Mouse (Mus musculus): ENCODE results near the gene Scap. TPM values are rescaled to one million over a fixed set of nuclear protein-coding genes. Genes with fewer than 3 reads are reported as not detected.

Scap gene
- polyA plus RNA-seq, 1 experiment from 2014 or later, result 38.7 TPM

DNA sequence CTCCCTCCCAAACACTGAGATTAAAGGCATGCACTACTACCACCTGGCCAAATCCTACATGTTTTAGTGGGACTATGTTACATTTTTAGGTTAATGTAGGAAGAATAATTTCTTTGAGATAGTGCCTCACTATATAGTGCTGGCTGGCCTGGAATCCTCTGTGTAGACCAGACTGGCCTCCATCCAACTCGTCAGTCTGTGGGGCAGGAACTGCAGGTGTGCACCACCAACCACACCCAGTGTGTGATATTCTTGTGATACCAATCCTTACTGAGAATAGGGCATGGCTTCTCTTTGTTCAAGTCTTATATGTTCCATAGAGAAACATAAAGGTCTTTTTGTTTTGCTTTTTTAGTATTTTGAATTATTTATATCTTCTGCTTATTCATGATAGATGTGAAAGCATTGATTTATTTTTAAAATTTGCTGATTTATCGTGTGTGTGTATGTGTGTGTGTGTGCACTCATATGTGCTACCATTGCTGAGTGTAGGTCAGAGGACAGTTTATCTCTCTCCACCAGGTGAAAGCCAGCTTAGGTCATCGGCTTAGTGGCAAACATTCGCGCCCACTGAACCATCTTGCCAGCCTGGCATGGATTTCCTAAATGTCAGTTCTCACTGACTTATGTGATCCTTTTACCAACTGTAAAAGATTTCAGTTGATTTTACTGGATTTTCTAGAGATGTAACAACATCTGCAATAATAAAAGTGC lies 7.1 kb downstream of the Scap start:
- H3K27ac ChIP-seq (replicated peaks), result no peak overlapping the region
- peaks cover 7% of the 10 kb centered on the region for H3K4me1 ChIP-seq
- no peak overlapping the region for H3K4me3 ChIP-seq
- H3K27me3 ChIP-seq (ENCODE audit: low read depth, poor library complexity, severe bottlenecking), result no peaks in the 10 kb centered on the region
- no peaks in the 10 kb centered on the region for H3K9me3 ChIP-seq (replicated peaks)
- H3K36me3 ChIP-seq, result no peaks in the 10 kb centered on the region
- no peak for DNase-seq (ENCODE audit: low spot score)
- 88% methylated on average over 5 of the region's 5 CpGs for WGBS

DNA sequence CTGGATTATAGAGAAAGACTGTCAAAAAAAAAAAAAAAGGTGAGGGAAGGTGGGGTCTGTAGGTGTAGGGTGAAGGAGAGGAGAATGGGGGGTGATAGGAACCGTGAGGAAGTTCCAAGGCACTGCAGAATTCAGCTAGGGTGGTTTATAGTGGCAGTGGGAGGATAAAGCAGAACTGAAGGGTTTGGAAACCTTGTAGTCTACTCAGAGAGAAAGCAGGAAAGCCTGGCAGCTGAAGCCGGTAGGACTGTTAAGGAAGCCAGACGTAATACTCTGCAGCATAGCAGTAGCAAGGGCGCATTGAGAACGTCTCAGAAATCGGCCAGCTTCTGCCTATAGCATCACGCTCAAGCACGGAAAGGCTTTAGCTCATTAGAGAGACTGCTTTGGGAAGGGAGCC lies 8.9 kb downstream of the Scap start:
- Histone ChIP-seq H3K9me3 (replicated peaks) (no peaks in the 10 kb centered on the region), H3K27me3 (ENCODE audit: low read depth, poor library complexity, severe bottlenecking) (no peaks in the 10 kb centered on the region), H3K4me3 (no peak overlapping the region), H3K36me3 (no peaks in the 10 kb centered on the region), H3K27ac (replicated peaks) (no peak overlapping the region), H3K4me1 (peaks cover 7% of the 10 kb centered on the region)
- 80% methylated on average over 8 of the region's 8 CpGs for WGBS
- no peak for DNase-seq (ENCODE audit: low spot score)

DNA sequence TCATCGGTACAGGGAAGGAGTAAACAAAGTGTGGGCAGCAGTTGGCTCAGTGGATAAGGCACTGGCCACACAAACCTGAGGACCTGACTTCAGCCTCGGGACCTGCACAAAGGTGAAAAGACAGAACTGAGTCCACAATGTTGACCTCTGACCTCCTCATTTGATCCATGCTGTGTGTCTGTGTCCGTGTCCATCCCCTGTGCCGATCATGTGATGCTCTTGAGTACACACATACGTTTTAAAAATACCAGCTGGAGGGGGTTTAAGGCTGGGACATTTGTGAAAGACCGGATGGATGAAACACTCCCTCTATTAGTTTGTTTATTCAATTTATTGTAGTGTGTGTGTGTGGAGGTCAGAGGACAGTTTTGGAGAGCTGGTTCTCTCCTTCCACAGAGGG lies 10.7 kb downstream of the Scap start:
- peaks cover 4% of the 10 kb centered on the region; the same call in 1 of the 2 replicates for H3K4me1 ChIP-seq
- 62% methylated on average over 6 of the region's 6 CpGs for WGBS
- no peaks in the 10 kb centered on the region for H3K36me3 ChIP-seq
- no peaks in the 10 kb centered on the region for H3K27me3 ChIP-seq (ENCODE audit: low read depth, poor library complexity, severe bottlenecking)
- H3K9me3 ChIP-seq (replicated peaks), result no peaks in the 10 kb centered on the region
- DNase-seq (ENCODE audit: low spot score), result no peak
- H3K4me3 ChIP-seq, result no peak overlapping the region
- no peak overlapping the region for H3K27ac ChIP-seq (replicated peaks)

DNA sequence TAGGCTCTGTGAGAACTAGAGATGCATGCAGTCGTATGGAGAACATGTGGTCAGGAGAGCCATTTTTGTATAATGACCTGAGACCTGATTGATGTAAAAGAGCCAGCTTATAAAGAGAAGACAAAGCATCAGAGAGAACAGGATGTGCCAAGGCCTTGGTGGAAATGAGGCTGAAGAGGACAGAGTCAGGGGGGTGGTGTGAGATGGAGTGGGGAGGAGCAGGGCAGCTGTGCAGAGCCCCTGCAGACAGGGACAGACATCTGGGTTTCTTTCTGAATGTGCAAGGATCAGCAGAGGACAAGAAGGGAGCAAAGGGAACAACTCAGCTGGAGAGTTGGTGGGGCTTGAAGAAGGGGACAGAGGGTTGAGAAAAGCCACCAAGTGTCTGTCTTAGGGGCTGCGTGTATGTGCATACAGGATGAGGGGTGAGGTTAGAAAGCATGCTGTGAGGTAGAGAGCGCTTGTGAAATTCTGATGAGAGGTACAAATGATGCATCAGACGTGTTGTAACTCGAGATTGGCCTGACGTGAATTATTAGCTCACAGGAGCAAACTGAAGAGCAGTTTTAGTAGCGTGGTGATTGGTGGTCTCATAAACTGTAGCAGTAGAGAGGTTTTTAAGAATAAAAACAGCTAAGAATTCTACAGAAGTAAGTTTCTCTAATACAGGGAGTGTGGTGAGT lies 12.1 kb downstream of the Scap start:
- 86% methylated on average over 7 of the region's 7 CpGs for WGBS
- no peak for DNase-seq (ENCODE audit: low spot score)

DNA sequence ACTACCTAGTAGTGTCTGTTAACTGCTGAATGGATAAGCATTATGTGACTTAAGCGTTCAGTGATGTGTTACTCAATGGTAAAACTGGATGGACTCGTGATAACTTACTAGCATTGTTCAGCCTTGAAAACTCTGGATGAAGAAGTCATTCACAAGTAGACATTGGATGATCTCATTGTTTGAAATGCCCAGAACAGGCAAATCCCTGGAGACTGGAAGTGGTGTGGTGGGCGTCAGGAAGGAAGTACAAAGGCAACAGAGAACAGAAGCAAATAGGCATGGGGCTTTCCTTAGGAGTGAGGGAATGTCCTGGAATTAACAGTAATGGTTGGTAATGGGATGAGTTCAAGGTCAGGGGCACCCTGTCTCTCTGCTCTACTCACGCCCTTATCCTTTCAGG lies 15.8 kb downstream of the Scap start:
- H3K4me1 ChIP-seq, result no peaks in the 10 kb centered on the region
- 80% methylated on average over 4 of the region's 4 CpGs for WGBS
- no peak overlapping the region for H3K4me3 ChIP-seq
- DNase-seq (ENCODE audit: low spot score), result no peak
- H3K27ac ChIP-seq (replicated peaks), result no peak overlapping the region
- H3K36me3 ChIP-seq, result no peaks in the 10 kb centered on the region
- no peaks in the 10 kb centered on the region for H3K9me3 ChIP-seq (replicated peaks)
- no peaks in the 10 kb centered on the region for H3K27me3 ChIP-seq (ENCODE audit: low read depth, poor library complexity, severe bottlenecking)

More for the DNA sequence above, 12.1 kb downstream of the Scap start:
- Histone ChIP-seq H3K9me3 (replicated peaks) (no peaks in the 10 kb centered on the region), H3K4me1 (peaks cover 4% of the 10 kb centered on the region; the same call in 1 of the 2 replicates), H3K36me3 (no peaks in the 10 kb centered on the region), H3K27ac (replicated peaks) (no peak overlapping the region), H3K27me3 (ENCODE audit: low read depth, poor library complexity, severe bottlenecking) (no peaks in the 10 kb centered on the region), H3K4me3 (no peak overlapping the region)

DNA sequence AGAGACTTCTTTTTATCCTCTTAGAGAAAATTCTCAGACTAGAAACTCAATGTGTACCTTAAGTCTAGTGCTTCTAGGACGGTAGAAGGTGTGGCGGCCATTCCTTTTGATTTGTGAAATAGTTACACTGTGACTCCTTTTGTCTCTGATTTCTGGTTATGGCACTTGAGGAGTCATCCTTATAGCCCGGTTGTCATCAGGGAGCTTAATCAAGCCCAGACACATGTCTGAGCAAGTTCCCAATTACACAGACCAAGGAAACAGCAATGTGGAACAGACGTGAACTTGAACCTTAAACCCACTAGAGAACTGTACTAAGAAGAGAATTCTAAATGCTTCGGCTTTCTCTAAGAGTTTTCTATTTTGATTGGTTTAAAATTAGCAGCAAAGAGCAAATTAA lies 17.1 kb downstream of the Scap start:
- no peak overlapping the region for H3K4me3 ChIP-seq
- no peaks in the 10 kb centered on the region for H3K9me3 ChIP-seq (replicated peaks)
- DNase-seq (ENCODE audit: low spot score), result no peak
- 89% methylated on average over 5 of the region's 5 CpGs for WGBS
- H3K27ac ChIP-seq (replicated peaks), result no peak overlapping the region
- no peaks in the 10 kb centered on the region for H3K4me1 ChIP-seq
- H3K27me3 ChIP-seq (ENCODE audit: low read depth, poor library complexity, severe bottlenecking), result no peaks in the 10 kb centered on the region
- peaks cover 4% of the 10 kb centered on the region for H3K36me3 ChIP-seq

DNA sequence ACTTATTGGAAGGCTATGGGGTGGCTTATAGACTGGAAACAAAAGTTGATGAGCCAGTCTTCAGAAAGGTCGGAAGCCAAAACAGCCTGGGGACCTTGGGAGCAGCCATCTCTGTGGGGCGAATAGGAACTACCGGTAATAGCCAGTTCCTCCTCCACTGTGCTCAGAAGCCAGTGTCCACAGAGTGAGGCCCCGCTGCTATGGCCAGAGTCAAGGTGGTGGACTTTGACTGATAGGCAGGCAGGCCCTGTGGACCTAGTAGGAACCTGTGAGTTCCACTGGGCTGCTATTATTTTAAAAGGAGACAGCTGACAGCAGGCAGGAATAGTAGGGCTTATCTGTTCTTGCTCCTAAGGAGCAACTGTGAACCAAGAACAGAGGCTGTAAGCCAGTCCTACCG lies 17.5 kb downstream of the Scap start:
- Histone ChIP-seq H3K27ac (replicated peaks) (no peak overlapping the region), H3K27me3 (ENCODE audit: low read depth, poor library complexity, severe bottlenecking) (no peaks in the 10 kb centered on the region), H3K36me3 (peaks cover 4% of the 10 kb centered on the region), H3K9me3 (replicated peaks) (no peaks in the 10 kb centered on the region), H3K4me1 (no peaks in the 10 kb centered on the region), H3K4me3 (no peak overlapping the region)
- no peak for DNase-seq (ENCODE audit: low spot score)
- 93% methylated on average over 5 of the region's 5 CpGs for WGBS

DNA sequence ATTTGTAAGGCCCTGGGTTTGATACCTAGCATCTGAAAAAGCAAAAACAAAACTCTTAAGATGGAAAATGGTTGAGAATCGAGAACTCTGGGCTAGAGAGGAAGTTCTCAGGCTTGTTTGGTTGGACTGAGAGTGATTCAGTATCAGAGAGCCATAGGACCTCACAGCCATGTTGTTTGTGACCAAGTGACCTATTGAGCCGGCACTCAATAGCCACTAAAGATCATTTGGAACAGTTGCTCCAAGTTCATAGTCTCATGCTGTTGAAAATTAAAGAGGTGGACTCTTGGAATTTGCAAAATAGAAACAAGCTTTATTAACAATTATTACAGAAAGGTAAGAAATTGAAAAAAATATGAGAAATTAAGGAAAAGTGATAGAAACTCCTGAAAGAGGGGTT lies 18.3 kb downstream of the Scap start:
- Histone ChIP-seq H3K4me1 (no peaks in the 10 kb centered on the region), H3K27ac (replicated peaks) (no peak overlapping the region), H3K36me3 (peaks cover 8% of the 10 kb centered on the region), H3K27me3 (ENCODE audit: low read depth, poor library complexity, severe bottlenecking) (no peaks in the 10 kb centered on the region), H3K4me3 (no peak overlapping the region), H3K9me3 (replicated peaks) (no peaks in the 10 kb centered on the region)
- 96% methylated on average over 2 of the region's 2 CpGs for WGBS
- DNase-seq (ENCODE audit: low spot score), result no peak

DNA sequence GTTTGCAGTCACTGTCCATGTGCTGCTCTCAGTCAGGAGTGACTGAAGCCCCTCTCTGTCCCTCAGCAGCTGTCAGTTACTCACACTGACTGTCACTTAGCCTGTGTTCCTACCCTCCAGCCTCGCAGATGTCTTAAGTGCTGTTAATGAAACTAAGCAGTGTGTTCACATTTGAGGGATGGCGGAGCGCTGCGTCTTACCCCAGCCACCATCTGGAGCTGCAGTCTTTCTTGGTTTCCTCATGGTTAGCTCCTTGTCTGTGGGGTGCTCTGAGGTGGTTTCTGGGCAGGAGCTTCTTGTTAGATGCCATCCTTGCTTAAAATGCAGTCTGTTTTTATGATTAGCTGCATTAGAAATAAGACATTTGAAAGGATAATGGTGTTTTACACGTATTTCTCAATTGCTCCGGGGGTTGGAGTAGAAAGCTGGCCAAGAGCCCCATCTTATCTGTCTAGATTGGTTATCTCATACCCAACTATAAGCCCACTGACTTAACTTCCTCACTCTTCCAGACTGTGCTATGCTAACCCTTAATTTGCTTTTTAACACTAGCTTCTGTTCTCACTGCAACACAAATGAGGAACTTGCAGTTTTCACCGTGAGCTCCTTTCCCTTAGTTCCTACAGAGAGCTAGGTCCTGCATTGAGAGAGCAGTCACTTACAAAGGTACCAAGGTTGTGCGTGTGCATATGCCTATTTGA lies 19.0 kb downstream of the Scap start:
- H3K36me3 ChIP-seq, result peaks cover 9% of the 10 kb centered on the region
- H3K9me3 ChIP-seq (replicated peaks), result no peaks in the 10 kb centered on the region
- no peaks in the 10 kb centered on the region for H3K27me3 ChIP-seq (ENCODE audit: low read depth, poor library complexity, severe bottlenecking)
- no peak overlapping the region for H3K27ac ChIP-seq (replicated peaks)
- 94% methylated on average over 8 of the region's 8 CpGs for WGBS
- no peak for DNase-seq (ENCODE audit: low spot score)
- H3K4me1 ChIP-seq, result no peaks in the 10 kb centered on the region
- no peak overlapping the region for H3K4me3 ChIP-seq

DNA sequence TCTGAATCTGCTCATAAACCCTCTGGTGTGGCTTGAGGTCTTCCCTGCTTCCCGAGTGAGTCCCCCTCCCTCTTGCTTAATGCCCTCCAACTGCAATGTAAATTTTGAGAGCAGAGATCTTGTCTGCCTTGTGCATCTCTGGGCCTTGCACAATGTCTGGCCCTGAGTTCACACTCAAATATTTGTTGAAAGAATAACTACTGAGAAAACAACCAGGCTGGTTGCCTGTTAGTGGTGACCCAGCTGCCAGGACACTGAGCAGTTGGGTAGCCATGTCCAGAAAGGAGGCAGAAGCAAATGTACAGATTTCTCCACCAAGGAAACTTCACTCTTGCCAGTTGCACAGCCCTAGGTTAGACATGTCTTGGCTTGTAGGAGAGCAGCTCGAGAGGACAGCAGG lies 25.3 kb downstream of the Scap start:
- 84% methylated on average over 2 of the region's 2 CpGs for WGBS
- DNase-seq (ENCODE audit: low spot score), result no peak
- H3K9me3 ChIP-seq (replicated peaks), result no peaks in the 10 kb centered on the region
- no peak overlapping the region for H3K4me3 ChIP-seq
- H3K27me3 ChIP-seq (ENCODE audit: low read depth, poor library complexity, severe bottlenecking), result no peaks in the 10 kb centered on the region
- H3K4me1 ChIP-seq, result no peaks in the 10 kb centered on the region
- H3K36me3 ChIP-seq, result peaks cover 27% of the 10 kb centered on the region
- H3K27ac ChIP-seq (replicated peaks), result no peak overlapping the region

DNA sequence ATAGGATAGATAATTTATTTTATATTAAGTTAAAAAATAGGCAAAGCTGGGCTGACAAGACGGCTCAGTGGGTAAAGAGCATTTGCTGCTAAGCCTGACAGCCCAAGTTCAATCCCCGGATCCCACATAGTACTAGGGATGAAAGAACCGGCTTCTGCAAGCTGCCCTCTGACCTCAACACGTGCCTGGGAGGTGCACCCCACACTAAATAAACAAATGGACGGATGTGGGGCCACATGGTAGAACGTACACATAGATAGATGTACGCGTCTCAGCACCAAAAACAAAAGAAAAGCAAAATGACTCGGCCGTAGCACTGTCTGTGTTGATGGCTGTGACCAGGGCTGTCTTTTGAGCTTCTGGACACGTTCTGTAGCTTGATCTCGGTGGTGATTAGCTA lies 28.2 kb downstream of the Scap start:
- H3K4me3 ChIP-seq, result no peak overlapping the region
- H3K27me3 ChIP-seq (ENCODE audit: low read depth, poor library complexity, severe bottlenecking), result no peaks in the 10 kb centered on the region
- H3K9me3 ChIP-seq (replicated peaks), result no peaks in the 10 kb centered on the region
- H3K36me3 ChIP-seq, result peaks cover 37% of the 10 kb centered on the region
- no peak overlapping the region for H3K27ac ChIP-seq (replicated peaks)
- H3K4me1 ChIP-seq, result no peaks in the 10 kb centered on the region
- whole genome bisulfite sequencing, result 81% methylated on average over 12 of the region's 12 CpGs
- no peak for DNase-seq (ENCODE audit: low spot score)

DNA sequence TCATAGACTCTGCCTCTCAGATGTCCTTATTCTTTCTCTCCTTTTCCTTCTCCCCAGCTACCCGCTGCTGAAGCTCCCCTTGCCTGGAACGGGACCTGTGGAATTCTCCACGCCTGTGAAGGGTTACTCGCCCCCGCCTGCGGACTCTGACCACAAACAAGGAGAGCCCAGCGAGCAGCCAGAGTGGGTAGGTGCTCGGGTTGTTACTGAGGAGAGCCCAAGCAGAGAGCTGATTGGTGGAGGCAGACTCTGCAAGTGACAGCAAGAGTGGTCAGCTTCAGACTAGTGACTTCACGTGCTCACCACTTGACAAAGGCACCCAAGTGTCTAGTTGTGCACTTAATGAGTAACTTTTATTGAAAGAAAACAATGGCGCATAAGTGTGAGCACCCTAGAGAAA lies 29.2 kb downstream of the Scap start:
- 92% methylated on average over 10 of the region's 10 CpGs for WGBS
- Histone ChIP-seq H3K36me3 (peaks cover 37% of the 10 kb centered on the region), H3K9me3 (replicated peaks) (no peaks in the 10 kb centered on the region), H3K27ac (replicated peaks) (no peak overlapping the region), H3K4me3 (no peak overlapping the region), H3K4me1 (no peaks in the 10 kb centered on the region), H3K27me3 (ENCODE audit: low read depth, poor library complexity, severe bottlenecking) (no peaks in the 10 kb centered on the region)
- no peak for DNase-seq (ENCODE audit: low spot score)

DNA sequence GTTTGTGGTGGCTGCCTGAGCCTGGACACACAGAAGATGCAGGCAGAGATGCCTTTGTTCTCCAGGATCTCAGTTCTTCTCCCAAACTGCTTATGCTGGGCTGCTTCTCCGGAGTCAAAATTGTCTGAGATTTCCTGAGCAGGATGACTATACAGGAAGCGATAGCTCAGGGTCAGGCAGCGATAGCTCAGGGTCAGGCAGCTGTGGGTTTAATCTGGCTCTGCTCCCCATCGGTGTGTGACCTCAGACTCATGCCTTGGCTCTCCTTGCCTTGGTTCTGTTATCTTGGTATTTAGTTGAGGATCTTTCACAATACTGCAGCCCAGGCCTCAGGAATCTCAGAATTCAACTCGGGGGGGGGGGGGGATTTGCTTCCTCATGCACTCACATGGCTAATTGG lies 33.7 kb downstream of the Scap start:
- H3K27ac ChIP-seq (replicated peaks), result no peak overlapping the region
- peaks cover 48% of the 10 kb centered on the region for H3K36me3 ChIP-seq
- no peaks in the 10 kb centered on the region for H3K27me3 ChIP-seq (ENCODE audit: low read depth, poor library complexity, severe bottlenecking)
- H3K9me3 ChIP-seq (replicated peaks), result no peaks in the 10 kb centered on the region
- 82% methylated on average over 5 of the region's 5 CpGs for WGBS
- no peak for DNase-seq (ENCODE audit: low spot score)
- H3K4me3 ChIP-seq, result no peak overlapping the region
- no peaks in the 10 kb centered on the region for H3K4me1 ChIP-seq

All from midbrain, embryonic 10.5 days (tissue).